Mouse (Mus musculus) olfactory bulb, adult 2 months (tissue): ENCODE measurements around the gene Vezt.

Experiments used
- CTCF ChIP-seq: fragments of 200-500 bp; IDR thresholded peaks from 2 replicates; pipeline ENCODE4 v1.5.1; 2012; ENCODE audit warnings: low read depth, mild to moderate bottlenecking, low read length, moderate library complexity; ENCODE audit not compliant: insufficient read depth
- POLR2A ChIP-seq: fragments of 200-500 bp; IDR thresholded peaks from 2 replicates; pipeline ENCODE4 v1.6.1; 2012; ENCODE audit warnings: mild to moderate bottlenecking, low read depth, low read length, moderate library complexity; ENCODE audit not compliant: insufficient read depth

- no peak for TF ChIP-seq POLR2A
- no peak for TF ChIP-seq CTCF
Observed at GRCm38 (mm10) chr10:93897043-93897646, 138.5 kb downstream of the Vezt start, which contains the start of gene Metap2.
